Mouse (Mus musculus) left cerebral cortex, postnatal 10 days (tissue): ENCODE measurements around the gene Npm3. TPM values are rescaled to one million over a fixed set of nuclear protein-coding genes. Genes with fewer than 3 reads are reported as not detected.

Experiments used
- DNase-seq, 2 experiments: peaks; one replicate each; pipeline ENCODE4 v3.0.0; 2021 to 2022; ENCODE audit warnings: low spot score in 2 of 2, mixed read lengths in 1 of 2; ENCODE audit errors: extremely low spot score in 1 of 2
- intact Hi-C: fragments of 180-260 bp; cut with DNase I; formaldehyde crosslinking; loops from one replicate; pipeline ENCODE4 v1.15.1; 2025
- total RNA-seq, 2 experiments: library from RNA; stranded (reverse); gene quantifications; 2 replicates each; pipeline ENCODE4 v1.2.3; 2021

Npm3 gene
- total RNA-seq, 2 experiments from 2014 or later, result 9.7 to 11.1 TPM

DNA sequence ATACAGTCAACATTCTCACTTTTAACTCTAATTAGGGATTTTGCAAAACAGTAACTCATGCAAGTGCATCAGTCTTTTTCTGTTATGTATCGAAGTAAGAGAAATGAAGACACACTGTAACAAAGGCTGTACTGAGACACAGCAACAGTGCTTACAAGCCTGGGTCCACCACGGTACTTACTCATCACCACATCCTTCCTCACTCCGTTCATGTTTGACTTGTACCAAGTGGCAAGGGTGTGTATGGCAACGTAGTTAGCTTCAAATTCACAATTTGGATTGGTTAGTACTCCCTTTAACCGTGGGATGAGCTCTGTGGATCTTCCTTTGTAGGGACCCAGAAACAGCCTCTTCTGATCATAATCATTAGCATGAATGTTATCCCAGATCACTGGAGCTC is 22.1 kb upstream of the Npm3 start:
- intact Hi-C loops, result no loop called here

DNA sequence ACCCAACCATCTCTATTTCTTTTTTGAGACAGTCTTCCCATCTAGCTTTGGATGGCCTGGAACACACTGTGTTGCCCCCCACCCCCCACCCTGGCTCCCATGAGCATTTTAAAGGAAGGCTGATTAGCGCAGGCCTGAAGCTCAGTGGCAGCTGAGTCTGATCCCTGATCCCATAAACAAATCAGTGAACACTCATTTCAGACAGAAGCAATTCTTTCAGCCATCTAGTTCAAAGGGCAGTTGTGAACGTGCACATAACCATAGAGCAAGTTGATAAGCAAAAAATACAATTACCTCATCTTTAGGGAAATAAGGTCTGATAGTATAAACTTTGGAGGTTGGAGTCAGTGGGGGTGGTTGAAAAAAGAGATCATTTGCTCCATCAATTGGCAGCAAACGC is 11.4 kb upstream of the Npm3 start:
- intact Hi-C loops, result no loop called here
- DNase-seq, result no peak

More for the DNA sequence above, 22.1 kb upstream of the Npm3 start:
- no peak for DNase-seq

DNA sequence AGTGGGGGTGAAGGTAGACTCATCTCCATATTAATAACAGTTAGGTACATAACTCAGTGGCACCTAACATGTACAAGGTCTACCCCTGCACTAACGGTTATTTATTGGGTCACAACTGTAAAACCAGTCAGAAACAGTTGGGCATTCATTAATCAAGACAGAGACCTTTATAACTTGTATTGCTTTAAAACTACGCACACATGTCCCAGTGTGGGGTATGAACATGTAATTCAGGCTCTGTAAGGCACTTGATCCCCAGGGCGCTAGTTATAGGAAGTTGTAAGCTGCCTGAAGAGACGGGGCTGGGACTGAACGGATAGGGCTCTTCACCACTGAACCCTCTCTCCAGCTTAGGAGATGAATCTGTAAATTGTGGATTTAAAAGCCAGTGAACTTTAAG is 9.3 kb upstream of the Npm3 start:
- DNase-seq, result no peak
- intact Hi-C loops, result no loop called here

DNA sequence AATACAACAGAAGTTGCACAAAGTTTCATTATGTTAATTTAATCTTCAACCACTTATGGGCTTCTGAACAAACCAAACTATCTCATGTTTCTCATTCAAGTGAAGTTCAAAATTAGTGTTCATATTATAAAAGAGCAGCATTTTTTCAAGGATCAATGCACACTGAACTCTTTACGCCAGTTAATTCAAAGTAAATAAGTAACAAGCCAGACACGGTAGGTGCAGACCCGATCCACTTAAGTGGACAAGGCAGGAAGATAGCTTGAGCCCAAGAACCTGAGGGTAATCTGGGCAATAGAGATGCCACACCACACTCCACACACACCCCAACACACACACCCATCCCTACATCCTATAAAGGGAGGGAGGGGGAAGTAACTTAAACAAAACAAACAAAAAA is 4.2 kb upstream of the Npm3 start:
- intact Hi-C loops, result no loop called here
- DNase-seq, result no peak

DNA sequence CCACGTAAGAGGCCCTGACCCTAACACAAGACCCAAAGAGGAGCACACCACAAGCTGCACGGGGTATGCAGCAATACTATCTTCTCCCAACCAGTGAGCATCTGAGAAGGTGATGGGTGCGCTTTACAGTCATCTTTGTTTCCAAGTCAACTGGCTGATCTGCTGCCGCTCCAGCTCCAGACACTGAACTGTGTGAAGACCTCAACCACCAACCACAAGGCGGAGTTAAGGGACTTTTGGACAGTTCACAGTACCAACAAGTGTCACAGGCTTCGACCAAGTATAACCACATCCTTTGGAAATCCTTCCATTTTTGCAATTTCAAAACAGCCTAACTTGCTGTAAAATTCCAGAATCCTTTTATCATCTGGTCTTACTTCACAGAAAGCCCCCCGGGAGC is 2.5 kb upstream of the Npm3 start:
- intact Hi-C loops, result no loop called here
- DNase-seq, result no peak

DNA sequence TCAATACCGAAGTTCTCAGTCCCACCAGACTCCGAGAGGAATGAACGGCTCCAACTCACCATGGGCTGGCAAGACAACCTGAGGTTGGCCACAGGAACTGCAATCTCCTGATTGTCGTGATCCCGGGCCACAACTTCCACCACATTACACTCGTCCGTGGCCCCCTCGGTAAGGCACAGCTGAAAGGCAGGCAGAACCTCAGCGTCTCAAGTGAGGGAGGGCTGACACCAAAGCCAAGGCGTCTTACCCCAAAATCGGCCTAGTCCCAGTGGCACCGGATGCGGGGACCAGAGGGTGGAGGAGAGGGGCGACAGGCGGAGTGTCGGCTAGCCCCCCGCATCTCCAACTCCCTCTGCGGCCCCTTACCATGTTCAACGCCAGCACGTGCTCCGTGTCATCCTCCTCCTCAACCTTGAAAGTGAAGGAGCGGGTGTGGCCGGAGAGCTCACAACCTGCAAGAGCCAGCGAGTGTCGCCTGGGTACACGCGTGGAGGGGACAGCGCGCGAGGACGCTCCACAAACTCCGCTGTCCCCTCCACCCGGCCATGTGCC is 624 bp downstream of the Npm3 start:
- peak in 1 of 2 experiments; percentile 34 for DNase-seq
- intact Hi-C loops, result loop anchor here (2.0 kb wide), 1 partner anchor 528 kb away; no protein-coding TSS in a partner anchor

DNA sequence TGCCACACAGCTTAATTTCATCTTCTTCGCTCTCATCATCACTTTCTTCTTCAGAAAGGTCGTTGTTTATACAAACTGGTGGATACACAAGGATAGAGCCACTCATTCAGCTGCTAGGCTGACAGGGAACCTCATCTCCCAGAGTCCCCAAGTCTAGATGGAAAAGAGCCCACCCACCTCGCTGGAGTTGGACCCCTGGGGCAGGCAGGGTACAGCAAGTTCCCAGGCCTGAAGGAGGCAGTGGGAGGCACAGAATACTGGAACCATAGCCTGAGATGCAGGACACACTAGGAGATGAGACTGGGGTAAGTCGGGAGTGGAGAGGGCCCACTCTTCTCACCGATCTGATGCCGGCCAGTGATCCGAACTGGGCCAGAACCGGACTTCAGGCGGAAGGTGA is 1.2 kb downstream of the Npm3 start:
- DNase-seq, result no peak
- intact Hi-C loops, result loop anchor here (2.0 kb wide), 1 partner anchor 527 kb away; no protein-coding TSS in a partner anchor

DNA sequence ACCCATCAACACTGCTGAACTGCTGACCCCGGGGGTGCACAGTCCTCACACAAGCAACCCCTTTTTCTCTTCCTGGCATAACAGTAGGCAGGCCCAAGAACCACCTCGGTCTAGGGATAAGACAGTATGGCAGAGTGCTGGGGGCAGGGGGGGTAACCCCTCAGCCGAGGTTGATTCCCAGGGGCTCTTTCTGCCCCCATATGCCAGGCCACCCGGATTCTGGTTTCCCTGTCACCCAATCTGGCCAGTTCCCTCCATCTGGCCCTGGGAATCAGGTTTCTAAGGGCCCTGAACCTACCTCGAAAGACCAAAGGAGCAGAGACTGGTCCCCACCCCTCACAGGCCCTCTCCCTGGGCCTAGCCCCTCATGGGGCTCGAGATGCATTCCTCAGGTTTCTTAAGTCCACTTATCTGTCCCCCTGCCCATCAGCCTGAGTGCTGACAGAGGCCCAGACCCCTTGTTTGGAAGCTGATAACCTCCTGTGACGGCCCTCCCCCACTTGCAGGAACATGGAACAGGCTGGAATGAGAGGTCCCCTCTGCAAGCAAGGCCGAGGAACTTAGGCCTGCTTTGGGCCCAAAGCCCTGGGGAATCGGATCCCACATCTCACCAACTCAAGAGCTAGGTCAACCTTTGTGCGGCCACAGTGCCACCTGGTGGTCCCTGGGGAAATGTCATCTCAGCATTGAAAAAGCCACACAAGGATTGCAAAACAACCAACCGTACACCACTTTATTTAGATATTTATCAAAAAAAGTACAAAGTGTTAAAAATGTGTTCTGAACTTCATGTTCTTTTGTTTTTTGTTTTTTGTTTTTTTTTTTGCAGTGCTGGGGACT is 2.1 kb downstream of the Npm3 start:
- DNase-seq, result peak; percentile 79 to 86
- intact Hi-C loops, result loop anchor here (2.0 kb wide), 1 partner anchor 172 kb away; no protein-coding TSS in a partner anchor

DNA sequence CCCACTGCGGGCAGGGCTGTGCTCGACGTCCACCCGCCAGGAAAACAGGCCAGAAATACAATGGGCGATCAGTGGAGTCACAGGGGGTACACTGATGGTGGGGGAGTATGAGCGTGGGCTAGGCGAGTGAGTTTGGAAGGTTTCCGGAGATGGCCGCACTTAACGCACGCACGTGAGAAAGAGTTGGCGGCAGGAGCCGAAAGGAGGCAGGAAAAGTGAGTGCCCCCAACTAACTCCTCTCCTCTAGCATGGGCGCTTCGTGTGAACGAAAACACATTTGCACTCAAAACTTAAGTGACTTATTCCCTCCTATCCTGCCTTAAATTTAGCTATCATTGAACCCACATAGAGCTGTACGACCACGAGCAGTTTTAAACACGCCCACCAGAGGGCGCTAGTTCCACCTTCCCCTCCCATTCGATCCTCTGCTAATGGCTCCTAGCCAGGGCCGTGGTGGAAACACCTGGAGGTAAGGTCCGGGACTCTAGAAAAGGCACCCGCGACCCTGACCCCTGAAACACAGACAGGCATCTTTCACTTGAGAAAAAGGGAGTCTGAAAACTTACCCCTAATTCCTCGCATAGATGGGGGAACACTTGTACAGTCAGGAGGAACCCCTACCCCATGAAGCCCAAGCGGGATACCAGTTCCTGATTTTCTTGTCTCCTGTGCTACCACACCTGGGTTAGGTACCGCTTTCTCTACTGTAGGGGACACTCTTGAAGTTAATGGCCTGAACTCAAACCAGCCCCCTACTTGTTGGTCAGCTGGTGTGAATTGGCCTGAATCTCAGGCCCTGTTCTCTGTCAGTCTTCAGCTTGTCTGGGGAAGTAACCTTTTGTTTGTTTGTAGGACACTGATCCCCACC is 3.0 kb downstream of the Npm3 start:
- DNase-seq, result peak; percentile 52 to 84
- intact Hi-C loops, result loop anchor here (2.0 kb wide), 1 partner anchor 172 kb away; no protein-coding TSS in a partner anchor

DNA sequence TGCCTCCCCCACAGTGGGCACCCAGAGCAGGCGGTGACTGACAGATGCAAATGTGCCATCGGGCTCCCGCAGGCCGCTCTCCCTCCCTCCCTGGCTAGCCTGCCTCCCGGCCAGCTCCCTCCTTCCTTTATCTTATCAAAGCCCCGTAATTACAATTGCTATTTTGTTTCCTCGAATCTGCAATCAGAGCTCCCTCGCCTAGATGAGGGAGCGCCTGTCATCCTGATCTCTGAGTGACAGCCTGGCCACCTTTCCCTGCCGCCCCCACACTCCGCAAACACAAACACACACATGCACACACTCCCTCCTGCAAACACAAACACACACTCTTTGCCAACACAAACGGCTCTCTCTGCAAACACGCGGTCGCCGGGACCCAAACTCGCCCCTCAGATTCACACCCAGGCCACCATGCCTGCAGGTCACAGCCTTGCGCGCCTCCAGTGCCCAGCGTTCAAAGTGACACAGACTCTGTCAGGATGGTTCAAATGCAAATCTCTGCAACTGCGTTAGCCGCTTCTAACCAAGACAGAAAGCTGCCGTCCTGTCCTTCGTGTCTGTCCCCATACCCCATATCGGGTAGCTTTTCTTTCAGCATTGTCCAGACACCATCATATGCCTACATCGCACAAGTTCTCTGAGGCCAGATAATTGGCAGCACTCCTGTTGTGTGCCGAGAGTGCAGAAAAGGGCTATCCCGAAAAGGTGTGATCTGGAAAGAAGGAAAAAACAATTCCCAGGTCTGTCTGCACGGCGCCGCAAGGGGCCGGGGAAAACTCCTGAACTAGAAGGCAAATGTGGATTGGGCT is 3.8 kb downstream of the Npm3 start:
- intact Hi-C loops, result loop anchor here (2.0 kb wide), 1 partner anchor 171 kb away; no protein-coding TSS in a partner anchor

DNA sequence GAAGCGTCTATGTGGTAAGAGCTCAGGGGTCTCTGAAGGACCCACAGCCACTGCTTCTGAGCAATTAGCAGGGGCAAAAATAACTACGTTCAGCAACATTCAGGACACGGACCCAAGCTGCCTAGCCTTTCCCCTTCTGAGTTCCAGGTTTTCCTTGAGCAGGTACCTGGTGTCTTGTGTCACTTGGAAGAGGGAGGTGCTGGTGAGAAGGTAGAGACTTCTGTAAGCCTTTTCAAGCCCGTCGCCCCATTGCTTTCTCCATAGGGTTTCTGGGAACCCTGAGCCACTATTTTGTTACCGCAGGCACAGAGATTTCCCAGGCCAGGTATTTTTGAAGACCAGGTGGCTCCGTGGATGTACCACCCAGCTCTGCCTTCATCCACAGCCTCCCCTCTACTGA is 5.8 kb downstream of the Npm3 start:
- intact Hi-C loops, result no loop called here

More for the DNA sequence above, 3.8 kb downstream of the Npm3 start:
- no peak for DNase-seq

DNA sequence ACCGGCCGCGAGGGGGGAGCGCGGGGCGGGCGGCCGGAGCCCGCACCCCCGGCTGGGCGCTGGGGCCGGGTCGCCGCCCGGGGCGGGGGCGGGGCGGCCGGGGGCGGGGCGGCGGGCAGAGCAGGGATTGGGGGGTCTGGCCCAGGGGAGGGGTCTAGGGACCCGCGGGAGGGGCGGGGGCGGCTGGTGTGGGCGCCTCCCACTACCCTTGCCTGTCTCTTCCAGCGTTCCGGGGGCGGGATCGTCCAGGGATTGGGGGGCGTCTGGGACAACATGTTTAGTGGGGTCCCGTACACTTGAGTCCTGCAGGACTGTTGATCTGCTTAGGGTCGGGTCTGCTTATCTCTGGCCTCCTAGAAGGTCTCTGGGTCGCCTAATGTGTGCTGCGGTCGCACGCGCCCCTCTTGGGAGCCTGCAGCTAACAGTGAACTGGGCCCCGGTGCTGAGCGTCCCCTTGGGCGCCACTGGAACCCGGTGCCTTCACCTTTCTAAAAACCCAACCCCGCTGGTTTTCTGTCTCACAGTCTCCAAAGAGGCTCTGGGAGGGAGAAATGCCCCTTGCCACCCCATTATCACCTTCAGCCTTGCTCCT is 6.3 kb downstream of the Npm3 start:
- intact Hi-C loops, result no loop called here
- DNase-seq, result no peak

More for the DNA sequence above, 5.8 kb downstream of the Npm3 start:
- no peak for DNase-seq

DNA sequence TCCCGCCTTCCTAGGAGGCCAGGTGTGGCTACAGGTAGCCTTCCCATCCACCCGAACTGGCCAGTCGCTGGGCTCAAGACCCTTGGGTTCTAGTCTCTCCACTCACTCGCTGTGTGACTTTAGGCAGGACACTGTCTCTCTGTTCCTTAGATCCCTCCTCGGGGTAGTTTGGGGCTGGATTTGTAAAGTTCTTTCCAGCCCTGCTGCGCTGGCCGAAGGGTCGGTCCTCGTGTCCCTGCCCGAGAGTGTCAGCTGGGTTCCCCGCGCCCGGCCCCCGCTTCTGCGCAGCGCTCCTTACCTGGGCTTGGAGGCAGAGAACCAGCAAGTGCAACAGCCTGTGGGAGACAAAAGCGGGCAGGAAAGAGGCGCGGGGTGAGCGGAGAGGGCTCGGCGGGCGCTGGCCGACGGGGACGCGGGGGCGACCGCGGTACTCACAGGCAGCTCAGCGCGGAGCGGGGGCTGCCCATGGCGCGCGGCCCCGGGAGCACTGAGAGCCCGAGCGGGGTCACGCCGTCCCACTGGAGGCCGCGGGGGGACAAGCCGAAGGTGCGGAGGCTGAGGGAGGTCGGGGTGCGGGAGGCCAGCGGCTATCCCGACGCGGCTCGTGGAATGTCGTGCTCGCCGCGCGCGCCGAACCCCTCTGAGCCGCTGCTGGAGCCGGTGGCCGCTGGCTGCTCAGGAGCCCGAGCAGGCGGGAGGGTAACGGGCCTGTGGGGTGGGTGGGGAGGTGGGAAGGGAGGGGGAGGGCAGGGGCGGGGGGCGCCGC is 7.0 kb downstream of the Npm3 start, which contains the start of gene Fgf8:
TSS of gene Fgf8 (minus strand) at position 698 of the 766 bp plus-strand sequence.
- DNase-seq, result no peak
- intact Hi-C loops, result no loop called here

DNA sequence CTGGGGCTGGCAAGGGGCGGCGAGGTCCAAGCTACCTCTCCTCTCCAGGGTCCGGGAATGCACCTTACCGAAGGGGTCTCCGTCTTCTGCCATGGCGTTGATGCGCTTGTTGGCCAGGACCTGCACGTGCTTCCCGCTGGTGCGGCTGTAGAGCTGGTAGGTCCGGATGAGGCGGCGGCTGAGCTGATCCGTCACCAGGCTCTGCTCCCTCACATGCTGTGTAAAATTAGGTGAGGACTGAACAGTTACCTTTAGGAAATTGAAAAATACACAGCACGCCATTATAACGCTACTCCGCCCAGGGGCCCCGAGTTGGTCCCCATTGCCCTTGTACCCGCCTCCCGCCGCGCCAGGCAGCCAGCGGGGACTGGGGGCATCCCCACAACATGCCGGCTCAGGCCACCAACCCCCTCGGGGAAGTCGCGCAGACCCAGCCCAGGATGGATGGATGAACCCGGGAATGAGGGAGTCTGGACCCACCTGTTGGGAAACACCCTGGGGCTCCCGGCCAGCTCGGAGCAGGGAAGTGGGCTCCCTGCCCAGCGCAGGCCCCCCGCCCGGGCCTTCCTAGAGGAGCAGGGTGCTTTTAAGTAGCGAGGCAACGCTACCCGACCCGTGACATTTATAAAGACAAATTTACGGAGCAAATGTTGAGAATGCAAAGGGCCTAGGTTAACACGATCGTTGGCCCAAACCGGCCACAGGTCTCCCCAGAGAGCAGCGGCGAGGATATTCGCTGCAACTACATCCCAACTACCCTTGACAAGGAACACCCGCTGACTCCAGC is 7.8 kb downstream of the Npm3 start:
- DNase-seq, result peak in 1 of 2 experiments; percentile 30
- intact Hi-C loops, result no loop called here

DNA sequence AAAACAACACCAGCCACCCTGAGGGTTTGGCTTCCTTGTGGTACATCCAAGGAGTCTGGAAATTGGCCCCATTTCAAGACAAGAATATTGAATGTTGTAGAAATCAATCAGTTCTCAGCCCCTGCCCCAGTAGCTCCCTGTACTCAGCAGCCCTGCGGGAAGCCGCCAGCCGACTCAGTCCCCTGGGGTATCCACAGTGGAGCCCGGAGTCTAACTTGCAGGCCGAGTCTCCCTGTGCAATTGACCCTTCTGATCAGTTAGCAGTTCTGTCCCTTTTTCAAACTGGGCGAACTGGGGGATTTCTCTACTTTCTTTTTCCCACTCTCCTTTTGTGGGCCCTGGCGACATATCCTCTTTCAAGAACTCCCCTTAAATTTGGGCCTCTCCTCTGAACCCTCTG is 8.6 kb downstream of the Npm3 start:
- intact Hi-C loops, result no loop called here
- DNase-seq, result no peak

DNA sequence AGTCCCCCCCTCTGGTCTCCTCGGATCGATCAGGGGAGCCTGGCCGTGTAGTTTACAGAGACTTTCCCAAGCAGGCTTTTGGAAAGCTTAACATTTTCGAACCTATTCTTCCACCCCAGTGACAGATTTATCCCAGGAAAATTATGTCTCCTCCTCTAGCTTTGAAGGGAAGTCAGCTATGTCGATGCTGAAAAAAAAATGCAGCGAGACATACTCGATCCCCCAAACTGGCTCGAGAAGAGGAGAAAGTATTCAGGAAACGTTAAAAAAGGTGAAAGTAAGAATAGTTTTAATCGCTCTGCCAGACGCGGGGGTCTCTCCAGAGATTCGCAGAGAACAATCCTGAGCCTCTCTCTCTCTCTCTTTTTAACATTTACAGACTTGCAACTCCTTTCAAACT is 9.2 kb downstream of the Npm3 start:
- no peak for DNase-seq
- intact Hi-C loops, result no loop called here

DNA sequence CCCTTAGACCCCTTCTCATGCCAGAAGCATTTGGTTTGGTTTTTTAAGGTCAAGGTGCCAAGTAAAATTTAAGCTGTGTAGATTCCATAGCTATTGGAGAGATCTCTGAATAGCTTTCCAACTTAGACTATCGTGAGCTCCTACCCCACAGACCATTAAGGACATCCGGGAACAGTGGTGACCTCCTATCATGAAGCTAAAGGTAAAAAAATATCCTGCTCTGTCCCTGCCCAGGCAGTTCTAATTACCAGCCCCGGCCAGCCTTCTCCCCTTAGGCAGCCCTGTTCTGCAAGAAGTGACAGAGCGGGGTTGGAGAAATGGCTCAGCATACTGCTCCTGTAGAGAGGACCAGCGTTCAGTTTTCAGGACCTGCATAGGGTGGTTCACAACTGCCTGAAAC is 10.9 kb downstream of the Npm3 start:
- DNase-seq, result no peak
- intact Hi-C loops, result no loop called here
